Mouse (Mus musculus): ENCODE data around the gene Stat6. TPM values are rescaled to one million over a fixed set of nuclear protein-coding genes. Genes with fewer than 3 reads are reported as not detected.
A peak's percentile ranks its signal among the peaks of the same experiment; 100 is the strongest.
"Not testable (repeated sequence)": the region's sequence is repeated elsewhere in the genome, so short reads cannot be mapped to it uniquely, and the experiment has no call there.

Stat6 gene
- polyA plus RNA-seq, 1 experiment from 2014 or later, result 11.5 TPM

- Histone ChIP-seq H3K4me3 (no peak overlapping the region), H3K36me3 (replicated peaks) (no peaks in the 10 kb centered on the region), H3K9me3 (no peaks in the 10 kb centered on the region), H3K27me3 (replicated peaks; ENCODE audit: low read depth, poor library complexity, severe bottlenecking) (no peaks in the 10 kb centered on the region), H3K4me1 (peaks cover 7% of the 10 kb centered on the region; the same call in 1 of the 2 replicates), H3K27ac (replicated peaks) (no peak overlapping the region)
- DNase-seq (ENCODE audit: low spot score), result no peak
- 80% methylated on average over 7 of the region's 7 CpGs for WGBS
Measured at GRCm38 (mm10) chr10:127632668-127633271, 10.0 kb upstream of the Stat6 start.

GRCm38 (mm10) chr10:127640421-127640820 is 2.4 kb upstream of the Stat6 start:
- peaks cover 29% of the 10 kb centered on the region for H3K4me1 ChIP-seq
- WGBS, result 69% methylated on average over 5 of the region's 5 CpGs
- no peak for DNase-seq (ENCODE audit: low spot score)
- no peak overlapping the region for H3K27ac ChIP-seq (replicated peaks)
- H3K9me3 ChIP-seq, result no peaks in the 10 kb centered on the region
- H3K4me3 ChIP-seq, result no peak overlapping the region
- H3K27me3 ChIP-seq (replicated peaks; ENCODE audit: low read depth, poor library complexity, severe bottlenecking), result peaks cover 33% of the 10 kb centered on the region
- no peaks in the 10 kb centered on the region for H3K36me3 ChIP-seq (replicated peaks)

GRCm38 (mm10) chr10:127641861-127642771 is 670 bp upstream of the Stat6 start:
- Histone ChIP-seq H3K36me3 (replicated peaks) (no peaks in the 10 kb centered on the region), H3K9me3 (no peaks in the 10 kb centered on the region), H3K27ac (replicated peaks) (peak overlapping the region; percentile 86), H3K4me1 (peaks cover 29% of the 10 kb centered on the region), H3K4me3 (peak overlapping the region; percentile 56), H3K27me3 (replicated peaks; ENCODE audit: low read depth, poor library complexity, severe bottlenecking) (peaks cover 33% of the 10 kb centered on the region)
- WGBS, result 5% methylated on average over 19 of the region's 19 CpGs
- DNase-seq (ENCODE audit: low spot score), result peak; percentile 88

- no peaks in the 10 kb centered on the region for H3K9me3 ChIP-seq
- H3K4me3 ChIP-seq, result peak overlapping the region; percentile 56
- peak; percentile 71 for DNase-seq (ENCODE audit: low spot score)
- peaks cover 29% of the 10 kb centered on the region for H3K4me1 ChIP-seq
- under 1% methylated on average over 25 of the region's 25 CpGs for WGBS
- peak overlapping the region; percentile 86 for H3K27ac ChIP-seq (replicated peaks)
- H3K36me3 ChIP-seq (replicated peaks), result no peaks in the 10 kb centered on the region
- peaks cover 33% of the 10 kb centered on the region for H3K27me3 ChIP-seq (replicated peaks; ENCODE audit: low read depth, poor library complexity, severe bottlenecking)
Measured at GRCm38 (mm10) chr10:127643553-127644238, 910 bp downstream of the Stat6 start.

- WGBS, result 39% methylated on average over 2 of the region's 2 CpGs
- peaks cover 29% of the 10 kb centered on the region for H3K4me1 ChIP-seq
- DNase-seq (ENCODE audit: low spot score), result no peak
Measured at GRCm38 (mm10) chr10:127645791-127646190, 3.0 kb downstream of the Stat6 start.

GRCm38 (mm10) chr10:127652906-127653638 is 10.3 kb downstream of the Stat6 start:
- H3K27me3 ChIP-seq (replicated peaks; ENCODE audit: low read depth, poor library complexity, severe bottlenecking), result peaks cover 8% of the 10 kb centered on the region
- H3K9me3 ChIP-seq, result no peaks in the 10 kb centered on the region
- WGBS, result 57% methylated on average over 21 of the region's 21 CpGs
- DNase-seq (ENCODE audit: low spot score), result no peak
- H3K4me1 ChIP-seq, result peaks cover 24% of the 10 kb centered on the region
- peak overlapping the region; percentile 35; the same call in 1 of the 2 replicates for H3K4me3 ChIP-seq
- peaks cover 27% of the 10 kb centered on the region; the same call in 1 of the 2 replicates for H3K36me3 ChIP-seq (replicated peaks)
- H3K27ac ChIP-seq (replicated peaks), result peak overlapping the region; percentile 52

More at GRCm38 (mm10) chr10:127645791-127646190, 3.0 kb downstream of the Stat6 start:
- Histone ChIP-seq H3K27me3 (replicated peaks; ENCODE audit: low read depth, poor library complexity, severe bottlenecking) (peaks cover 27% of the 10 kb centered on the region), H3K27ac (replicated peaks) (no peak overlapping the region), H3K4me3 (no peak overlapping the region), H3K36me3 (replicated peaks) (peaks cover under 1% of the 10 kb centered on the region; the same call in 1 of the 2 replicates), H3K9me3 (no peaks in the 10 kb centered on the region)

GRCm38 (mm10) chr10:127654970-127655579 is 12.3 kb downstream of the Stat6 start:
- H3K4me1 ChIP-seq, result peaks cover 41% of the 10 kb centered on the region
- no peak overlapping the region for H3K4me3 ChIP-seq
- WGBS, result 63% methylated on average over 16 of the region's 16 CpGs
- peaks cover 18% of the 10 kb centered on the region for H3K27me3 ChIP-seq (replicated peaks; ENCODE audit: low read depth, poor library complexity, severe bottlenecking)
- H3K36me3 ChIP-seq (replicated peaks), result peaks cover 33% of the 10 kb centered on the region
- DNase-seq (ENCODE audit: low spot score), result no peak
- 0 out of 2 replicates have a peak overlapping the region, but pooled peaks have one; percentile 16 for H3K27ac ChIP-seq (replicated peaks)
- no peaks in the 10 kb centered on the region for H3K9me3 ChIP-seq

- H3K9me3 ChIP-seq; H3K27ac ChIP-seq (replicated peaks); DNase-seq (ENCODE audit: low spot score); H3K4me3 ChIP-seq: not testable (repeated sequence)
- 49% methylated on average over 6 of the region's 6 CpGs for whole genome bisulfite sequencing
- H3K4me1 ChIP-seq, result peaks cover 64% of the 10 kb centered on the region
- H3K27me3 ChIP-seq (replicated peaks; ENCODE audit: low read depth, poor library complexity, severe bottlenecking), result peaks cover 44% of the 10 kb centered on the region
- H3K36me3 ChIP-seq (replicated peaks), result peaks cover 42% of the 10 kb centered on the region
Measured at GRCm38 (mm10) chr10:127657617-127658016, 14.8 kb downstream of the Stat6 start.

- no peak overlapping the region for H3K27ac ChIP-seq (replicated peaks)
- 17% methylated on average over 6 of the region's 6 CpGs for WGBS
- no peaks in the 10 kb centered on the region for H3K9me3 ChIP-seq
- H3K4me3 ChIP-seq, result no peak overlapping the region
- H3K36me3 ChIP-seq (replicated peaks), result peaks cover 45% of the 10 kb centered on the region
- peaks cover 48% of the 10 kb centered on the region for H3K27me3 ChIP-seq (replicated peaks; ENCODE audit: low read depth, poor library complexity, severe bottlenecking)
- DNase-seq (ENCODE audit: low spot score), result no peak
- H3K4me1 ChIP-seq, result peaks cover 64% of the 10 kb centered on the region
Measured at GRCm38 (mm10) chr10:127658076-127658475, 15.3 kb downstream of the Stat6 start.

GRCm38 (mm10) chr10:127659551-127659950 is 16.8 kb downstream of the Stat6 start:
- WGBS, result 39% methylated on average over 1 of the region's 1 CpGs
- Histone ChIP-seq H3K4me1 (peaks cover 72% of the 10 kb centered on the region), H3K27me3 (replicated peaks; ENCODE audit: low read depth, poor library complexity, severe bottlenecking) (peaks cover 63% of the 10 kb centered on the region), H3K36me3 (replicated peaks) (peaks cover 52% of the 10 kb centered on the region), H3K9me3 (no peaks in the 10 kb centered on the region), H3K4me3 (no peak overlapping the region), H3K27ac (replicated peaks) (no peak overlapping the region)
- no peak for DNase-seq (ENCODE audit: low spot score)

- Histone ChIP-seq H3K4me3 (peak overlapping the region; percentile 46), H3K9me3 (no peaks in the 10 kb centered on the region), H3K27ac (replicated peaks) (peak overlapping the region; percentile 69), H3K36me3 (replicated peaks) (peaks cover 54% of the 10 kb centered on the region), H3K27me3 (replicated peaks; ENCODE audit: low read depth, poor library complexity, severe bottlenecking) (peaks cover 81% of the 10 kb centered on the region), H3K4me1 (peaks cover 83% of the 10 kb centered on the region)
- no peak for DNase-seq (ENCODE audit: low spot score)
- 23% methylated on average over 14 of the region's 14 CpGs for WGBS
Measured at GRCm38 (mm10) chr10:127661291-127661914, 18.6 kb downstream of the Stat6 start.

Measured in embryonic facial prominence, embryonic 10.5 days (tissue).